Mouse (Mus musculus) kidney, embryonic 16.5 days (tissue): ENCODE measurements around the gene Ppp2r3a. TPM values are rescaled to one million over a fixed set of nuclear protein-coding genes. Genes with fewer than 3 reads are reported as not detected.

Source experiments
- ATAC-seq: fragments of 200-750 bp; cut with Nextera tagmentation; 2 replicates; pipeline ENCODE4 v1.8.0; 2017; ENCODE audit warnings: moderate TSS enrichment; ENCODE audit not compliant: low FRiP score, low TSS enrichment
- H3K27ac ChIP-seq: fragments of 300-500 bp; sonication (generic); 2 replicates; pipeline ENCODE4 v1.5.1; 2014; ENCODE audit warnings: low read length
- H3K27me3 ChIP-seq: fragments of 300-500 bp; sonication (generic); 2 replicates; pipeline ENCODE4 v1.6.1; 2014; ENCODE audit warnings: low read length, control low read depth, mixed read lengths; ENCODE audit not compliant: insufficient read depth
- H3K36me3 ChIP-seq: fragments of 300-500 bp; sonication (generic); 2 replicates; pipeline ENCODE4 v1.6.1; 2014; ENCODE audit warnings: low read length, control low read depth, mixed read lengths; ENCODE audit not compliant: insufficient read depth
- H3K4me1 ChIP-seq: fragments of 300-500 bp; sonication (generic); 2 replicates; pipeline ENCODE4 v1.6.1; 2014; ENCODE audit warnings: low read length, control low read depth, mixed read lengths; ENCODE audit not compliant: insufficient read depth
- H3K4me2 ChIP-seq: fragments of 300-500 bp; sonication (generic); replicated peaks from 2 replicates; pipeline ENCODE4 v1.6.1; 2014; ENCODE audit warnings: low read depth, low read length
- H3K4me3 ChIP-seq: fragments of 300-500 bp; sonication (generic); 2 replicates; pipeline ENCODE4 v1.5.1; 2014; ENCODE audit warnings: mild to moderate bottlenecking, low read length
- H3K9ac ChIP-seq: fragments of 300-500 bp; sonication (generic); replicated peaks from 2 replicates; pipeline ENCODE4 v1.6.1; 2014; ENCODE audit warnings: low read length
- H3K9me3 ChIP-seq: fragments of 300-500 bp; sonication (generic); 2 replicates; pipeline ENCODE4 v1.6.1; 2016; ENCODE audit warnings: low read length, control low read depth
- WGBS: fragments of 180-500 bp; shearing (Covaris S2); extraction: QIAGEN DNeasy Blood & Tissue Kit; methylation state at CpG from one replicate; pipeline ENCODE4 v1.1.7; 2014; 5-methylcytosine and 5-hydroxymethylcytosine counted together
- polyA plus RNA-seq: library from polyadenylated mRNA; unstranded; fragments of >200 nt; fragmentation: Nextera tagmentation; extraction: Ambion mirVana; gene quantifications from 2 replicates; pipeline ENCODE4 v1.2.1, GENCODE M21; 2015

Gene Ppp2r3a
- polyA plus RNA-seq, 1 experiment from 2014 or later: 15.7 TPM

DNA sequence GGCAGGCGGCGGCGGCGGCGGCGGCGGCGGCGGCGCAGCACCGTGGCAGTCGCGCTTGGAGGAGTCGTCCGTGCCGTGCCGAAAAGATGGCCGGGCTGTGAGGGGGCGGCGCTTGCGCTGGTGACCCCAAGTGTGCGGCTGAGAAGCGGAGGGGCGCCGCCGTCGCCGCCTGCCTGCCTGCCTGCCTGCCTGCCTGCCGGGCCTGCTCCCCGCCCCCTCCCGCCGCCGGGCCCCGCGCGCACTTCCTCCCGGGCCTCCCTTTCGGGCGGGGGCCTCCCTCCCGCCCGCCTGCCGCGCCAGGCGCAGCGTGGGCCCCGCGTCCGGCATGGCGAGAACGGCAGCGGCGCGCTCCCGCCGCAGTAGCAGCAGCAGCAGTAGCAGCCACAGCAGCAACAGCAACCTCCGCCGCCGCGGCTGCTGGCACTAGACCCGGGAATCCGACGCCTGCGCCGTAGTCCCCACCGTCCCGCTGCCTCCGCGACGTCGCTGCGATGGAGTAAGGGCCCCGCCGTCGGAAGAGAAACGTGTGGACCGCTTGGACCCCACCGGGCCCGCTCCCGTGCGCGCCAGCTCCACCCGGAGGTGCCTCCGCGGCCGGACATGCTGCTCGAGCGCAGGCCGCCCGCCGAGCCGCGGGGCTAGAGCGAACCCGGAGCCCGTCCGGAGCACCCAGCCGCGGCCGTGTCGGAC, 177.1 kb downstream of the Ppp2r3a start:
- Histone ChIP-seq H3K9me3 (no peaks in the 10 kb centered on the region), H3K4me2 (peak overlapping the region; percentile 83), H3K9ac (peak overlapping the region; percentile 99), H3K36me3 (no peaks in the 10 kb centered on the region), H3K27ac (peak overlapping the region; percentile 100), H3K4me1 (peaks cover 16% of the 10 kb centered on the region), H3K4me3 (peak overlapping the region; percentile 95), H3K27me3 (no peaks in the 10 kb centered on the region)
- peak; percentile 79 for ATAC-seq
- WGBS: under 1% methylated on average over 57 of the region's 100 CpGs

DNA sequence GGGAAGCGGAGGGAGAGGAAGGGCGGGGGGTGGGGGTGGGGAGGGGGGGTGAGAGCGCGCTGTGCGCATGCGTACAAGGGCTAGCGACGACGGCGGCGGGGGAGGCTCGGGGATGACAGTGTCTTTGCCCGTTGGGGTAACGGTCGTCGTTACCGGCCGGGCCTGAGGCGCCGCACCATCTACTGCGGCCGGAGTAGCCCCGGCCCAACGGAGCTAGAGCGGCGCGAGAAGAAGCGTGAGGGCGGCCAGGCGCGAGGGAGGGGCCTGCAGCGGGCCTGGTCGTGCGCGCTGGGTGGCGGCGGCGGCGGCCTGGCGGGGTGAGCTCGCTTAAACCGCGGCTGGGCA, 177.6 kb downstream of the Ppp2r3a start, which contains the start of gene Msl2:
Msl2 (plus strand) TSS at position 115 of the 345 bp plus-strand sequence.
- Histone ChIP-seq H3K9ac (peak within 1 kb of the TSS; percentile 99), H3K9me3 (no peaks in the 10 kb centered on the region), H3K4me2 (peak within 1 kb of the TSS; percentile 83), H3K27me3 (no peaks in the 10 kb centered on the region), H3K4me1 (peaks cover 11% of the 10 kb centered on the region), H3K36me3 (no peaks in the 10 kb centered on the region), H3K4me3 (peak within 1 kb of the TSS; percentile 95), H3K27ac (peak within 1 kb of the TSS; percentile 100)
- 0% methylated on average over 24 of the region's 43 CpGs for WGBS
- ATAC-seq: peak; percentile 78

DNA sequence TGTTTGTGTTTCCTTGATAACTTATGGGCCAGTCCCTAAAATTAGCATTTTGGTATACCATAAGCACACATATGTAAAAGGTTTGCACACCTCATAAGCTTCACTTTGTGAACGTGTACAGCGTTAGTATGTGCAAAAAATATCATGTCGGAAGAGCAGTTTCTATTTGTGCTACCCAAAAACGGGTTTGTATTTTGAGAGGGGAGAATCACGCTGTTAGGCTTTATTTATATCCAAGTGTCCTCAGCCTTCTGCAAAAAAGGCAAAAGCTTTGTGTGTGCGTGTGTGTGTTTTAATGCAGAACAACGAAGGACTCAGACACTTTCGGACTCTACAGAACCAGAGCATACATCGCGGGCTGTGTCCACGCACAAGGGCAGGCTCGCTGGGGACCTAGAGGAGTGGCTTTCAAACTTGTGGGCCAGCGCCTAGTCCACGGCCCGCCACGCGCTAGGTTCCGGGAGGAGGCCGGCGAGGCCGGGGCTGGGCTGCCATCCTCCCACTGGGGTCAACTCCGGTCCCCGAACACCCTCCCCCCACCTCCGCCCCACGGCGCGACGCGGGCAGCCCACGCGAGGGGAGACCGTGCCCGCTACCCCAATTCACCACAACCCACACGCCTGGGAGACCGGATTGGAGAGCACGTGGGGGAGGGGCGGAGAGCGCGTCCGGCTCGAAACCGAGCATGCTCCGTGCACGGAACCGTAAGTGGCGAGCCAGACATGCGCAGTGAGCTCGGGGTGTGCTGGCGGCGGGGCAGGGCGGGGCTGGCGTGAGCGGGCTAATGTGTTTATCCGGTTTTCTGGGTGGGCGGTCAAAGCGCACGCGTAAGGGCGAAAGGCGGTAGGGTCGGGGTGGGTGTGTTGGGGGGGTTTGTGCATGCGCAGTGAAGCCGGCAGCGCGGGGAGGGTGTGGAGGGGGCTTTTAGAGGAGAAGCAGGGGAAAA, 178.3 kb downstream of the Ppp2r3a start:
- 1% methylated on average over 49 of the region's 65 CpGs for WGBS
- Histone ChIP-seq H3K4me1 (peaks cover 5% of the 10 kb centered on the region), H3K36me3 (no peaks in the 10 kb centered on the region), H3K4me3 (peak overlapping the region; percentile 95), H3K9me3 (no peaks in the 10 kb centered on the region), H3K9ac (peak overlapping the region; percentile 99), H3K27ac (peak overlapping the region; percentile 90), H3K27me3 (no peaks in the 10 kb centered on the region), H3K4me2 (peak overlapping the region; percentile 52)
- ATAC-seq: peak; percentile 95

DNA sequence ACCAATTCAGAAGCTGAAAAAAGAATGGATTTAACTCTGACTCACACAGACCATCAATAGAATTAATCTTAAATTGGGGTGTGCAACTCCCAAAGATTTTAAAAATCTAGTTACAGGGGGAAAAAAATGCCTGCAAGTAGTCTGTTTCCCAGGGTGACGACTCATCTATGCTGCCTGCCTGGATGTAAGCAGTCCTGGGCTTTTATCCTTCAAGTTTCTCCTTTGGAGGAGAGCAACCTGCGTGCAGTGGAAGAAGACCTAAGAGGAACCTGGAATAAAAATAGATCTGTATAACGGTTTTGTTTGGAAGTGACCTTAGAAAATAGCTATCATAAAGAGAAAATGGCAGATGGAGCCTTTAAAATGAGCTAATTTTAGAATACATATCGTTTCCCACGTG, 179.1 kb downstream of the Ppp2r3a start:
- Histone ChIP-seq H3K4me1 (0 out of 2 replicates have a peak, but pooled peaks cover 1% of the 10 kb centered on the region), H3K4me3 (no peak overlapping the region), H3K9ac (no peak overlapping the region), H3K36me3 (no peaks in the 10 kb centered on the region), H3K27ac (no peak overlapping the region), H3K27me3 (no peaks in the 10 kb centered on the region), H3K9me3 (no peaks in the 10 kb centered on the region), H3K4me2 (no peak overlapping the region)
- WGBS: 47% methylated on average over 5 of the region's 5 CpGs
- ATAC-seq: no peak

DNA sequence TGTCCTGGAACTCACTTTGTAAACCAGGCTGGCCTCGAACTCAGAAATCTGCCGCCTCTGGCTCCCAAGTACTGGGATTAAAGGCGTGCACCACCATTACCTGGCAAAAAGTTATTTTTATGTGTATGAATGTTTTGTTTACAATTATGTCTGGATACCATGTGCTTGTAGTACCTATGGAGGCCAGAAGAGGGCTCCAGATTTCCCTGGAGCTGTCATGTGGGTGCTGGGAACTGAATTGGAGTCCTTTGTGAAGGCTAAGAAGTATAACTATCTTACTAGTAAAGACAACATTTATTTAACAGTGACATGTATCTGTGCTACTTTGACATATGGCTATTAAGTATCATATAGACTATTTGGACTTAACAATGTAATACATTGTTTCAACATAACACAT, 181.8 kb downstream of the Ppp2r3a start:
- Histone ChIP-seq H3K9ac (no peak overlapping the region), H3K4me2 (no peak overlapping the region), H3K36me3 (no peaks in the 10 kb centered on the region), H3K9me3 (no peaks in the 10 kb centered on the region), H3K27me3 (no peaks in the 10 kb centered on the region), H3K4me1 (no peaks in the 10 kb centered on the region), H3K27ac (no peak overlapping the region), H3K4me3 (no peak overlapping the region)
- ATAC-seq: no peak
- 98% methylated on average over 3 of the region's 3 CpGs for WGBS

DNA sequence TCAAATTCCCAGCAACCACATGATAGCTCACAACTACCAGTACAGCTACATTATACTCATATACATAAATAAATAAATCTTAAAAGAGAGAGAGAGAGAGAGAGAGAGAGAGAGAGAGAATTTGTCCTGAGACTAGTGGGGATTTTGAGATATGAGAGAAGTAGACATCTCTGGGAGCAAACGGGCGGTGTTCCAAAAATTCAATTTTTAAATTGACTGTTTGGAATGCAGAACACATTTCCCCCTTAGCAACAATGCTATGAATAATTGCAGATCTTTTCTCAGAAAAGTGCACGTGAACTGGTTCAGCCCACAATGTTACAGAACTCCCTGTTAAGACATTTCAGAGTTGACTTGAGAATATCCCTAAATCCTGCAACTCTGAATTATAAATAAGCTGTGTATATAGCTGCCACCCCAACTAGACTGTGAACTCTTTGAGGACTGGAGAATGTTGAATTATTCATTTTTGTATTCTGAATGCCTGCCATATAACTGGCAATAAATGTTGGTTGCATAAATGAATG, 186.5 kb downstream of the Ppp2r3a start:
- 77% methylated on average over 3 of the region's 3 CpGs for WGBS
- Histone ChIP-seq H3K9me3 (no peaks in the 10 kb centered on the region), H3K27me3 (no peaks in the 10 kb centered on the region), H3K27ac (no peak overlapping the region), H3K36me3 (no peaks in the 10 kb centered on the region), H3K4me1 (no peaks in the 10 kb centered on the region), H3K4me3 (no peak overlapping the region), H3K9ac (no peak overlapping the region), H3K4me2 (no peak overlapping the region)
- no peak for ATAC-seq

DNA sequence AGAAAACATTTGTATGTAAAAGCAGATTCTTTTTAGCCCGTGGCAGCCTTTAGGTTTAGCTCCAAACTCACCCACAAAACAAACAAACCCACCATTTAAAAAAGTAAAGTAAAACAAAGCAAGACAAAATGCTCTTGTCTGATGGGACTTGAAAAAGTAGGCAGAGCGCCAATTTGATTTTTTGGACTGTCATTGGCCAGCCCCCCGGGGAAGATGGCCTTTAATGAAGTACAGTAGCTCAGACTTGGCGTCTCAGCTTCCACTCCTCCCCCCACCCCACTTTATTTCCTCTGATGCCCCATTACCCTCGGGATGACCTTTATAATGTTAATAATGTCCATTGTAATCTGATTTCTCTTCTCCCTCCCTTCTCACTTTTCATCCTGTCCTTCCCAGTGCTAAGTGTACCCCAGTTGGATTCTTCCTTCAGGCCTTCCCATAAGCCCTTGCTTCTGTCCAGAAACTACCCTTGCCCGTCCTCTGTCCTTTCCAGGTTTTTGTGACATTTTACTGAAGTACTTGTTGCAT, 189.3 kb downstream of the Ppp2r3a start:
- H3K9me3 ChIP-seq: no peaks in the 10 kb centered on the region
- no peak for ATAC-seq
- no peaks in the 10 kb centered on the region for H3K36me3 ChIP-seq
- no peak overlapping the region for H3K4me3 ChIP-seq
- H3K4me2 ChIP-seq: no peak overlapping the region
- no peaks in the 10 kb centered on the region for H3K27me3 ChIP-seq
- H3K27ac ChIP-seq: no peak overlapping the region
- H3K4me1 ChIP-seq: no peaks in the 10 kb centered on the region
- H3K9ac ChIP-seq: no peak overlapping the region
- WGBS: 49% methylated on average over 6 of the region's 6 CpGs

DNA sequence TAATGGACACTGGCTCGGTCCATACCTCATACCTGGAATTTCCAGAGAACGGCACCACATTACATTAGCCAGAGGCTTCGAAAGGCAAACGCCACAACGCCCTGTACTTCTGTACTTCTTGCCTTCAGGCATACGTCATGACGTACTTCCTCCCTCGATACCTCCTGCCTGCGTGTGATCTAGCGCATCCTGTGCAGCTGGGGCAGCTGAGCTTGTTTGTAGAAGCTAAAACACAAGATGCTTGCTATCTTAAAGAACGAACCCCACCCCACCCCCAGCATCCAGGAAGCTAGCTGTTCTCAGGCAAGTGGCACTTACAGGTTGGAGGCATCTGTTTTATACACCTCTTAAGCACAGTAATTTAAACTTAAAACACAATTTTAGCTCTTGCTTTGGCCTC, 190.6 kb downstream of the Ppp2r3a start:
- Histone ChIP-seq H3K27ac (no peak overlapping the region), H3K9ac (no peak overlapping the region), H3K9me3 (no peaks in the 10 kb centered on the region), H3K4me3 (no peak overlapping the region), H3K36me3 (no peaks in the 10 kb centered on the region), H3K4me1 (no peaks in the 10 kb centered on the region), H3K27me3 (no peaks in the 10 kb centered on the region), H3K4me2 (no peak overlapping the region)
- WGBS: 71% methylated on average over 11 of the region's 11 CpGs
- ATAC-seq: no peak

DNA sequence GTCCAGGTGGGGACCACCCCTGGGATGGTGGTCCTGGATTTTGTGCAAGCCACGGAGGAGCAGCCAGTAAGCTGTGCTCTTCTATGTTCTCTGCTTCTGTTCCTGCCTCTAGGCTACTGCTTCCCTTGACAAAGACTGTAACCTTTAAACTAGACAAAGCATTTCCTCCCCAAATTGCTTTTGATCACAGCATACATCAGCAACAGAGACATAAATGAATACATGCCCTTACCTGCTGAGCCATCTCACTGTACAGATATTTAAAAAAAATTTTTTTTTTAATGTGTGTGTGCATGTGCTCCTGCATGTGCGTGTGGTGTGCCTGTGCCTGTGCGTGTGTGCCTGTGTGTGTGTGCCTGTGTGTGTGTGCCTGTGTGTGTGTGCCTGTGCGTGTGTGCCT, 194.4 kb downstream of the Ppp2r3a start:
- ATAC-seq: no peak

More for the DNA sequence above, 194.4 kb downstream of the Ppp2r3a start:
- Histone ChIP-seq H3K4me2 (no peak overlapping the region), H3K9me3 (no peaks in the 10 kb centered on the region), H3K36me3 (no peaks in the 10 kb centered on the region), H3K4me1 (no peaks in the 10 kb centered on the region), H3K27me3 (no peaks in the 10 kb centered on the region), H3K27ac (no peak overlapping the region), H3K9ac (no peak overlapping the region), H3K4me3 (no peak overlapping the region)
- 89% methylated on average over 4 of the region's 4 CpGs for WGBS
